Mouse (Mus musculus): Measurements from ENCODE around the gene Lrit2.

The Lrit2 gene

GRCm38 (mm10) chr14:37112931-37113330 is 45.2 kb downstream of the Lrit2 start:
- DNase-seq, result no peak

DNA sequence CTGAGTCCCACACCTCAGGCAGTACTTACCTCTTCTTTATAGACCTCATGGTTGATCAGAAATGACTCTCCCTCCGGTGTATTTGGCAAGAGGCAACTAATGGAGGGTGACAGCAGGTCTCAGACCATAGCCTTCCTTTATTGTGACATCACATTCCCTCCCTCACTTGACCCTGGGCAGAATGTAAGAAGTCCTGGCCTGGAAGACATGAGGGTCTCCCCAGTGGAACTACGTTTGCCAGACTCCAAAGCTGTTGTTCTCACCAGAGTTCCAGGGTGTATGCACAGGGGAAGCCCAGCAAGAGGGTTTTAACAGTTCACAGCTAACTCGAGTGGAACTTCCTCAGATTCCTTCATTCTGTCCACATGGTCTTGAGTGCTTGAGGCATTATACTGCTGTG is 46.2 kb downstream of the Lrit2 start, which contains the start of gene 2610528A11Rik:
2610528A11Rik (minus strand) TSS at position 101 of the 400 bp plus-strand sequence.
- no peak for DNase-seq

GRCm38 (mm10) chr14:37119233-37119632 is 51.5 kb downstream of the Lrit2 start:
- no peak for DNase-seq

Measured in thymus, postnatal 36 days (tissue).